Mouse (Mus musculus): ENCODE results near the gene Cald1. TPM values are rescaled to one million over a fixed set of nuclear protein-coding genes. Genes with fewer than 3 reads are reported as not detected.

The Cald1 gene
- polyA plus RNA-seq, 1 experiment from 2014 or later, result 122 TPM

DNA sequence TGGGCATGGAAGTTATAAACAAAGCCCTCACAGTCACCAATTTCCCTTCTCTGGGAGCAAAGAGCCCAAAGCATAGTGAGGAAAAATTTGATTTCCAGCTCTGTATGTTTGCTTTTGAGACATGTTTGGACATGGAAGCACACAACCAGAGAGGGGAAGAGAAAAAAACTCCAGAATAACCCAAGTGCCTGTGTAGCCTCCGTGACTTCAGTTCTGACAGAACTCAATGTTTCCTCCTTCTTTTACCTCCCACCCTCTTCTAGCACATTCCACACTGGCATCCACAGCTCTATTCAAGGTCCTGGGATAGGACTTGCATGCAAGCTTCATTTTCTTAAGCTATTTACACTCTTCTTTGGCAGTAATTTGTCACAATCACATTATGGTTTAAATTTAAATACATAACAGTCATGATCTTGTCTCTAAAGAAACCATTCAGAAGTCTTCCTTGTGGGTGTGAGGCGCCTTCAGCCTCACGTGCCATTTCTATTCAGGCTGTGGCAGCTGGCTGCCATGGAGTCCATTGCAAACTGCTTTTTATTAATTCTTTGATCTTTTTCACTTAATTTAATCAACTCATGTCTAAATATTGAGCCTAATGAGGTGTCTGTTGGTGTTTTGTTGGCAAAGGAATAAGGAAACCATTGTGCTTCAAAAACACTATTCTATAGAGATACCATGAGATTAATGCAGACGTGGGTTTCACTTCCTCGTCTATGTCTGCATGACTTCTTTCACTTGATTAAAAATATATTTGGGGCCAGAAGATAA, 49.9 kb downstream of the Cald1 start:
- no peak overlapping the region for H3K4me2 ChIP-seq (ENCODE audit: low read depth, low read length)
- ATAC-seq (replicated peaks; ENCODE audit: extremely low read depth, insufficient read depth, low FRiP score), result no peak
- no peaks in the 10 kb centered on the region for H3K36me3 ChIP-seq (ENCODE audit: control insufficient read depth, insufficient read depth)
- peaks cover 14% of the 10 kb centered on the region; the same call in 1 of the 2 replicates for H3K4me1 ChIP-seq (ENCODE audit: control insufficient read depth, insufficient read depth, low read length)
- WGBS, result 67% methylated on average over 5 of the region's 5 CpGs
- H3K4me3 ChIP-seq (ENCODE audit: low read length), result no peak overlapping the region
- H3K27me3 ChIP-seq (ENCODE audit: control insufficient read depth, insufficient read depth, low read length), result no peaks in the 10 kb centered on the region
- H3K9me3 ChIP-seq (replicated peaks; ENCODE audit: control insufficient read depth, low read length), result no peaks in the 10 kb centered on the region
- no peak overlapping the region for H3K27ac ChIP-seq (ENCODE audit: low read length)
- no peak overlapping the region for H3K9ac ChIP-seq (ENCODE audit: low read length)

DNA sequence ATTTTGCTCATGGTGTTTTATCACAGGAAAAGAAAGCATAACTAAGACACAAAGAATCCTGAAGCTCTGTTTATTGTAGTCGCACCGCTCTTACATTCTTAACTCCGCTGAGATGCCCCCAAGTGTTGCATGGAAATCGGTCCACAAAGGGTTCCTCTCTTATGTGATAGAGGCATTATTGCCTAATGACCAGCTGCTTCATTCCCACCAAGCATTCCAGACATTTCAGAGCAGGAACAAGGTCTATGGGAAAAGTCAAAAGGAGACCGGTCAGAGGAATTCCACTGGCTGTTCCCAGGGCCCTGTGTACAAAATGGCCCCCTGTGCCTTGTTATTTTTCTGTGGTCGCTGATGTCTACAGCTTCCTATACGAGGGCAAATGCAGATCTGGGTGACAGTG, 53.0 kb downstream of the Cald1 start:
- Histone ChIP-seq H3K36me3 (ENCODE audit: control insufficient read depth, insufficient read depth) (no peaks in the 10 kb centered on the region), H3K27ac (ENCODE audit: low read length) (no peak overlapping the region), H3K4me1 (ENCODE audit: control insufficient read depth, insufficient read depth, low read length) (peaks cover 19% of the 10 kb centered on the region), H3K4me2 (ENCODE audit: low read depth, low read length) (no peak overlapping the region), H3K27me3 (ENCODE audit: control insufficient read depth, insufficient read depth, low read length) (no peaks in the 10 kb centered on the region), H3K4me3 (ENCODE audit: low read length) (no peak overlapping the region), H3K9me3 (replicated peaks; ENCODE audit: control insufficient read depth, low read length) (no peaks in the 10 kb centered on the region), H3K9ac (ENCODE audit: low read length) (no peak overlapping the region)
- ATAC-seq (replicated peaks; ENCODE audit: extremely low read depth, insufficient read depth, low FRiP score), result no peak
- 68% methylated on average over 7 of the region's 7 CpGs for WGBS

DNA sequence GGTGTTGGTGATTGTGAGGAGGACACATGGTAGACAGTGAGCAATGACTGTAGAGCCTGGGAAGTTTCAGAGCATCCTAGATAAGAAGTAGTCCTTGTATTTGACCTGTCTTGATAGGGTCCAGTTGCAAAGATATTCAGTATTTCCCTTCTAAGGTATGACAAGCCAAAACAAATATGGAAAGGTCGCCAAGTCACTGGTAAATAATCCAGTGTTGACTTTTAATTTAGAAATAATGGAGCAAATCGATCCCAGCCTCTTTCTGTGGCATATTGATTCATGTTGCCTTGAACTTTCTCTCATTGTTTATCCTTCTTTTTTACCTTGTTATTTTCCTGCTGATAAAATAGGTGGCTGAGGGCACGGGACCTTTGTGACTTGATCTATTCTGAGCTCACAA, 57.4 kb downstream of the Cald1 start:
- 60% methylated on average over 3 of the region's 3 CpGs for WGBS
- Histone ChIP-seq H3K4me1 (ENCODE audit: control insufficient read depth, insufficient read depth, low read length) (peaks cover 22% of the 10 kb centered on the region), H3K4me2 (ENCODE audit: low read depth, low read length) (no peak overlapping the region), H3K9me3 (replicated peaks; ENCODE audit: control insufficient read depth, low read length) (no peaks in the 10 kb centered on the region), H3K36me3 (ENCODE audit: control insufficient read depth, insufficient read depth) (no peaks in the 10 kb centered on the region; the same call in 1 of the 2 replicates), H3K9ac (ENCODE audit: low read length) (no peak overlapping the region), H3K27me3 (ENCODE audit: control insufficient read depth, insufficient read depth, low read length) (no peaks in the 10 kb centered on the region), H3K4me3 (ENCODE audit: low read length) (no peak overlapping the region), H3K27ac (ENCODE audit: low read length) (no peak overlapping the region)
- ATAC-seq (replicated peaks; ENCODE audit: extremely low read depth, insufficient read depth, low FRiP score), result no peak

DNA sequence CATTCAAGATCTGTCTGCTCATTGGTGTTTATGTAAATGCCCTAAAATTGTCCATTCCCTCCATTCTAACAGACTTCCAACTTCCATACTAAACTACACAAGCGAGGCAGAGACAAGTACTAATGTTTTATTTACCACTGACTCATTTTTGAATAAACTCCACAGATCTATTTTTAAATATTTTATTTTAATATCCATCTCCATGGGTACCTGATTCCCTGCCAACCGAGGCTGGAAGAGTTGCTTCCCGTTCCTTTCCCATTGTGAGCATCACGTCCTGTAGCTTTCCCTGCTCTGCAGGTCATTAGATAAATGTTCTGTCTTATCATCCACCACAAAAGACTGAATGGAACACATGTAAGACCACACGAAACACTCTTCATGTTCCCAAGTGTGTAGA, 60.5 kb downstream of the Cald1 start:
- WGBS, result 47% methylated on average over 5 of the region's 5 CpGs
- H3K4me3 ChIP-seq (ENCODE audit: low read length), result no peak overlapping the region

DNA sequence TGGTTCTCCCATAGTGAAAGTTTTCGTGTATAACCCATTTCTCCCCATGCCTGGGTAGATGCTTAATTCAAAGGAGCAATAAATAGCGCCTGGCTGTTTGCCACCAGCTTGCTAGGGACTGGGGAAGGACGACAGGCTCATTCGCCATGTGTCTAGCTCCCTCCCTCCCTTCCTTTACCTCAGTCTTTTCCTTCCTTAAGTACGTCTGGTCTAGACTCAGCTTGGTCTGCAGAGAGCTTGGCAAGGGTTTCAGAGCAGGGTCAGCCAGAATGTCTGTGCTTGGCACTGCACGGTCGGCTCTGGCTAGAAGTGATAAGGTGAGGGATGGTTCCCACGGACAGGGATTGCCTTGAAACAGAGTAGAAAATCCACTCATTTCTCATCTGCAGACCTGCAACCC, 62.4 kb downstream of the Cald1 start:
- H3K27me3 ChIP-seq (ENCODE audit: control insufficient read depth, insufficient read depth, low read length), result no peaks in the 10 kb centered on the region
- H3K27ac ChIP-seq (ENCODE audit: low read length), result peak overlapping the region; percentile 72
- peak overlapping the region; percentile 50 for H3K4me2 ChIP-seq (ENCODE audit: low read depth, low read length)
- peak; percentile 78 for ATAC-seq (replicated peaks; ENCODE audit: extremely low read depth, insufficient read depth, low FRiP score)
- peaks cover 8% of the 10 kb centered on the region; the same call in 1 of the 2 replicates for H3K36me3 ChIP-seq (ENCODE audit: control insufficient read depth, insufficient read depth)
- H3K9me3 ChIP-seq (replicated peaks; ENCODE audit: control insufficient read depth, low read length), result 0 out of 2 replicates have a peak, but pooled peaks cover 5% of the 10 kb centered on the region
- peak overlapping the region; percentile 15; the same call in 1 of the 2 replicates for H3K4me3 ChIP-seq (ENCODE audit: low read length)
- peaks cover 18% of the 10 kb centered on the region for H3K4me1 ChIP-seq (ENCODE audit: control insufficient read depth, insufficient read depth, low read length)
- 10% methylated on average over 8 of the region's 8 CpGs for WGBS
- H3K9ac ChIP-seq (ENCODE audit: low read length), result 0 out of 2 replicates have a peak overlapping the region, but pooled peaks have one; percentile 2

More for the DNA sequence above, 60.5 kb downstream of the Cald1 start:
- ATAC-seq (replicated peaks; ENCODE audit: extremely low read depth, insufficient read depth, low FRiP score), result no peak; the same call in 1 of the 2 replicates
- Histone ChIP-seq H3K27ac (ENCODE audit: low read length) (no peak overlapping the region), H3K36me3 (ENCODE audit: control insufficient read depth, insufficient read depth) (peaks cover 8% of the 10 kb centered on the region; the same call in 1 of the 2 replicates), H3K4me2 (ENCODE audit: low read depth, low read length) (no peak overlapping the region), H3K9me3 (replicated peaks; ENCODE audit: control insufficient read depth, low read length) (0 out of 2 replicates have a peak, but pooled peaks cover 5% of the 10 kb centered on the region), H3K27me3 (ENCODE audit: control insufficient read depth, insufficient read depth, low read length) (no peaks in the 10 kb centered on the region), H3K4me1 (ENCODE audit: control insufficient read depth, insufficient read depth, low read length) (peaks cover 19% of the 10 kb centered on the region), H3K9ac (ENCODE audit: low read length) (no peak overlapping the region)

DNA sequence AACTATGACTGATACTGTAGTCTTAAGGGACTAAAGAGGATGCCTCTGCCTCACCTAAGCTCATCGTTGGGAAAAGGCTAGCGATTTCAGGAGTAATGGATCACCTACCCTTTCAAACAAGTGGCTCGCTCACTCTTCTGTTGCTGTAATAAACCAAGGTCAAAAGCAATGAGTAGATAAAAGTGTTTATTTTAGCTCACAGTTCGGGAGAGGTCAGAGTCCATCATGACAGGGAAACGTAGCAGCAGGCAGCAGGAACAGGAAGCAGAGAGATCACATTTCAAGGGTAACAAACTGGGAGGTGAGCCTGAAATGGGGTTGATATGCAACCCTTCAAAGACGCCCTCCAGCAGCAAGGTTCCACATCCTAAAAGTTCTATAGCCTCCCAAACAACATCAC, 64.3 kb downstream of the Cald1 start:
- Histone ChIP-seq H3K4me2 (ENCODE audit: low read depth, low read length) (no peak overlapping the region), H3K27me3 (ENCODE audit: control insufficient read depth, insufficient read depth, low read length) (no peaks in the 10 kb centered on the region), H3K36me3 (ENCODE audit: control insufficient read depth, insufficient read depth) (peaks cover 11% of the 10 kb centered on the region; the same call in 1 of the 2 replicates), H3K9ac (ENCODE audit: low read length) (no peak overlapping the region), H3K4me1 (ENCODE audit: control insufficient read depth, insufficient read depth, low read length) (peaks cover 18% of the 10 kb centered on the region), H3K27ac (ENCODE audit: low read length) (no peak overlapping the region), H3K4me3 (ENCODE audit: low read length) (no peak overlapping the region), H3K9me3 (replicated peaks; ENCODE audit: control insufficient read depth, low read length) (peaks cover 9% of the 10 kb centered on the region; the same call in 1 of the 2 replicates)
- 67% methylated on average over 6 of the region's 6 CpGs for WGBS
- ATAC-seq (replicated peaks; ENCODE audit: extremely low read depth, insufficient read depth, low FRiP score), result no peak

DNA sequence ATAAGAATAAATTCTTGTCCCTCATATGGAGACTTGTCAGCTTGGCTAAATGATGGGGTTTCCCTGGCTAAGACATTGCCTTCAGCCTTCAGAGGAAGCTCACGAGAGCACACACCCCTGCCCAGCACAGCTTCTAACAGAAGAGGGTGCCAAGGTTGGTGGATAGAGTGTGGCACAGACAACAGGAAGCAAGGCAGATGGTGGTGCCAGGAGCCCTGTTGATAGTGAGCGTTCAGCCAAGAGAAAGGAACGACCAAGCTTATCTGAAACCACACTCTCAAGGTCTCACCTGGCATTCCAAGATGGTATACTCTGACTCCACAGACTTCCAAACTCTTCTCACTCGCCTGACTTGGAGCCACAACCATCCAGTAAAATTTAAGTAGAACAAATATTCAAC, 66.0 kb downstream of the Cald1 start:
- 0 out of 2 replicates have a peak overlapping the region, but pooled peaks have one; percentile 15 for H3K27ac ChIP-seq (ENCODE audit: low read length)
- peaks cover 12% of the 10 kb centered on the region for H3K4me1 ChIP-seq (ENCODE audit: control insufficient read depth, insufficient read depth, low read length)
- H3K27me3 ChIP-seq (ENCODE audit: control insufficient read depth, insufficient read depth, low read length), result no peaks in the 10 kb centered on the region
- H3K9me3 ChIP-seq (replicated peaks; ENCODE audit: control insufficient read depth, low read length), result peaks cover 9% of the 10 kb centered on the region; the same call in 1 of the 2 replicates
- no peak overlapping the region for H3K9ac ChIP-seq (ENCODE audit: low read length)
- no peak overlapping the region for H3K4me3 ChIP-seq (ENCODE audit: low read length)
- no peak overlapping the region for H3K4me2 ChIP-seq (ENCODE audit: low read depth, low read length)
- no peak for ATAC-seq (replicated peaks; ENCODE audit: extremely low read depth, insufficient read depth, low FRiP score)
- WGBS, result 74% methylated on average over 4 of the region's 4 CpGs
- peaks cover 11% of the 10 kb centered on the region; the same call in 1 of the 2 replicates for H3K36me3 ChIP-seq (ENCODE audit: control insufficient read depth, insufficient read depth)

DNA sequence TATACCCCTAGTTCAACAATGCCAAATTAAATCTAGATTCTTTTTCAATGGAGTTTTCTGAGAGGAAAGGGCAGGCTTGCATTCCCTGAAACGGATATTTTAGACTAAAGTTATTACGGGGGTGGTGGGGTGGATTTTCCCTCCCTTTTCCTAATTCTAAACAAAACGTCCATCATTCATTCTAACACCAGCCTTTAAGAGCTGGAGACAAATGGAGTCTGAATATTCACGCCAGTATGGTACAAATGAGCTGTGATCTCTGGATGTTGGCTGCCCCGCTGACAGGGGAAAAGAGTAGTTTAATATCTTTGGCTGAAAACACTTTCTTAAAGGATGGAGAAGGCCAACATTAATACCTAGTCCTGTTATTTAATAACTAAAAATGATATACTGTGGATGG, 66.4 kb downstream of the Cald1 start:
- Histone ChIP-seq H3K27me3 (ENCODE audit: control insufficient read depth, insufficient read depth, low read length) (no peaks in the 10 kb centered on the region), H3K27ac (ENCODE audit: low read length) (no peak overlapping the region), H3K4me1 (ENCODE audit: control insufficient read depth, insufficient read depth, low read length) (peaks cover 12% of the 10 kb centered on the region), H3K4me2 (ENCODE audit: low read depth, low read length) (no peak overlapping the region), H3K9ac (ENCODE audit: low read length) (no peak overlapping the region), H3K4me3 (ENCODE audit: low read length) (no peak overlapping the region), H3K9me3 (replicated peaks; ENCODE audit: control insufficient read depth, low read length) (peaks cover 9% of the 10 kb centered on the region; the same call in 1 of the 2 replicates), H3K36me3 (ENCODE audit: control insufficient read depth, insufficient read depth) (peaks cover 11% of the 10 kb centered on the region; the same call in 1 of the 2 replicates)
- 55% methylated on average over 5 of the region's 5 CpGs for WGBS
- ATAC-seq (replicated peaks; ENCODE audit: extremely low read depth, insufficient read depth, low FRiP score), result no peak

DNA sequence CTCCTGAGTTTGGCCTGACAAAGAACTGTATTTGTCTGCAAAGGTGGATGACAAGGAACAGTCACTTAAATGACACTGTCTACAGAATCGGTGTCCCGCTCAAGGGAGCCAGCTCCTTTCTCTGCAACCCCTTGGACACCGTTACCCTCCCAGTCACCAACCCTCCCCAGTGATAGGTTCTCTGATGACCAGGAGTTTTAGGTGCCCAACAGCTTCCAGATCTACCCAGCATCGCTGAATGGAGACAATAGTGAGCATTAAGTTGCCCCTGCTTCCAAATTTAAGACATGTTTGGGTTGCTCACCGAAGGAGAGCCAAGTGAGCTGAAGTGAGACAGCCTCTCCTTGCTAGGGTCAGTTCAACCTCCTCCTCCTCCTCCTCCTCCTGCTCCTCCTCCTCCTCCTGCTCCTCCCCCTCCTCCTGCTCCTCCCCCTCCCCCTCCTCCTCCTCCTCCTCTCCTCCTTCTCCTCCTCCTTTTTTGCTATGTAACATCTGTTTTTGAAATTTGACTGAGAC, 70.5 kb downstream of the Cald1 start:
- no peak overlapping the region for H3K4me2 ChIP-seq (ENCODE audit: low read depth, low read length)
- ATAC-seq (replicated peaks; ENCODE audit: extremely low read depth, insufficient read depth, low FRiP score), result no peak
- no peaks in the 10 kb centered on the region for H3K27me3 ChIP-seq (ENCODE audit: control insufficient read depth, insufficient read depth, low read length)
- H3K9ac ChIP-seq (ENCODE audit: low read length), result no peak overlapping the region
- H3K9me3 ChIP-seq (replicated peaks; ENCODE audit: control insufficient read depth, low read length), result peaks cover 7% of the 10 kb centered on the region; the same call in 1 of the 2 replicates
- peaks cover 5% of the 10 kb centered on the region; the same call in 1 of the 2 replicates for H3K36me3 ChIP-seq (ENCODE audit: control insufficient read depth, insufficient read depth)
- no peaks in the 10 kb centered on the region for H3K4me1 ChIP-seq (ENCODE audit: control insufficient read depth, insufficient read depth, low read length)
- WGBS, result 81% methylated on average over 5 of the region's 5 CpGs
- H3K4me3 ChIP-seq (ENCODE audit: low read length), result no peak overlapping the region
- no peak overlapping the region for H3K27ac ChIP-seq (ENCODE audit: low read length)
